Mouse (Mus musculus): Measurements from ENCODE around the gene Klhl29.
"Not testable (repeated sequence)": the region's sequence is repeated elsewhere in the genome, so short reads cannot be mapped to it uniquely, and the experiment has no call there.

Klhl29 gene

DNA sequence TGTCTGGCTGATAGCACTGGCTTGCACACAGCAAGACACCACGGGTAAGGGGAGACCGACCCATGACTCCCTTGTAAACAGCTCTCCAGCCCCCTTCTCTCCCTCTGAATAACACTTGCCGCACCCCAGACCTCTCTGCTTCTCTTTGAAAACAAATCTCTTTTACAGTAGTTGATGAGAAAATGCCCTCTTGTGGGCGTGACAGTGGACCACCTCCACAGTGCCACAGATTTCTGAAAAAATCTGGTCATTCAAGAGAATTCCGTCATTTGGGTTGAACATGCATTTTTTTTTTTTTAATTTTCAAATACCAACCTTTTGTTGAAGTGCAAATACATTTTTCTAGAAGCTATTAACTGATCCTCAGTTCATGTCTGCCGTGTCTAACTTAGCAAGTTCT, 17.0 kb downstream of the Klhl29 start:
- DNase-seq (ENCODE audit: low read depth, low spot score): no peak

DNA sequence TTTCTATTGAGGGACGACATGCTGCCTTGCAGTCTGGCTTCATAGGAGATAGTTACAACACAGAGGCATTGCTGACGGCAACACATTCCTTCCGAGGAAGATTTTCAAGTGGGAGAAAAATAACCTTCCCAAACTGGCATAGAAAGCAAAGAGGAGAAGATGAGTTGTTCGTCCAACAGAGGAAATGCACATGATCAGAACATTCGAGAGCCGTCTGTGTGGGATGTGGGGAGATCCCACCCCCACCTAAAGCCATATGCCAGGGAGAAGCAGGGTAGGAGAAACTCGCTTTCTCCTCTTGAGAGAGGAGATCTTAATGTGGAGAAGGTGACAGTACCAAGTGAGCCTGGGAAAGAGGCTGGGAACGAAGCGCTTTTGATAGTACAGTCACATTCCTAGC, 22.1 kb downstream of the Klhl29 start:
- DNase-seq (ENCODE audit: low read depth, low spot score): no peak

DNA sequence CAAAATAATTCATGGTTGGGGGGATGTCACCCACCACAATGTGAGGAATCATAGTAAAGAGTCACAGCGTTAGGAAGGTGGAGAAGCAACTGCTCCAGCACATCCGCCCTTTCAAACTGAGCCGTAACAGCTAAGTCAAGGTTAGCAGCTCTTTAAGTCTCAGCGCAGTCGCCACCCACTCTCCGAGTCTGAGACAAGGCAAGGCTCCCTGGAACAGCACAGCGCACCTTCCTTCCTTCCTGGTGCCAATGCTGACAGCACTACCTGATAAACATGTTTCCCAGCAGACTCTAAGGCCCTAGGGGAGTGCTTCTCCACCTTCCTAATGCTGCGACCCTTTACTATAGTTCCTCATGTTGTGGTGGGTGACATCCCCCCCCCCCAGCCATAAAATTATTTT, 22.7 kb downstream of the Klhl29 start:
- DNase-seq (ENCODE audit: low read depth, low spot score): no peak

DNA sequence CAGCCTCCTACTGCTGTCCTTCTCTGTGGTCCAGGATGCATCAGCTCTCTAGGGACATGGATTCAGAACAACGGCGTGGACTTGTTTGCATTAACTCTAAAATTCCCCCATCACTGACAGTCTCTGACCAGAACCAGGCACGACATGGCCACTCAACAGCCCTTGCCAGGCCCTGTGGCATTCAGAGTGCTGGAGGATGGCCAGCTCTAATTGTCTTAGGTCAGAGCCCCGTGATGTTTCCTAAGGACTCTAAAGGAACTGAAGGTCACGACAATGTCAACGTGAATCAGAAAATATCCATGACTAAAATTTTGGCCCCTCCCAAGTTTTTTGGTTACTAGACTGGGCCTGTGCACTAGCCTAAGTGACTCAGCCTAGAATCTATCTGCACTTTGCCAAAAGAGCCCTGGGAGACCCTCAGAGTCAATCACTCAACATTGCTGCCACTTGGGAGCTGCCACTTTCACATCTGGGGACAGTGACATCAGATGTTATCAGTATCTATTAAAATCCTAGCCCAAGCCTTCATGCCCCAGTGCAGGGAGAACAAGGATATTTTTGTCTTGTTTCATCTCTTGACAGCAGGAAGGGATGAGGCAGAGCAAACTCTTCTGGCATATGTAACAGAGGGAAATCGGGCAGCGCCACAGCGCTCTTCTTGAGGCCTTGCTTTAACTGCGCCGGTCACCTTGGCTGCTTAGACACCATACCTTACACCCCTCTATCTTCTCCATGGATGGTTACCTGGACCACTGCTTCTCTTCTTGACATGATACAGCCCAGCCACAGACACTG, 24.8 kb downstream of the Klhl29 start:
- DNase-seq (ENCODE audit: low read depth, low spot score): no peak

DNA sequence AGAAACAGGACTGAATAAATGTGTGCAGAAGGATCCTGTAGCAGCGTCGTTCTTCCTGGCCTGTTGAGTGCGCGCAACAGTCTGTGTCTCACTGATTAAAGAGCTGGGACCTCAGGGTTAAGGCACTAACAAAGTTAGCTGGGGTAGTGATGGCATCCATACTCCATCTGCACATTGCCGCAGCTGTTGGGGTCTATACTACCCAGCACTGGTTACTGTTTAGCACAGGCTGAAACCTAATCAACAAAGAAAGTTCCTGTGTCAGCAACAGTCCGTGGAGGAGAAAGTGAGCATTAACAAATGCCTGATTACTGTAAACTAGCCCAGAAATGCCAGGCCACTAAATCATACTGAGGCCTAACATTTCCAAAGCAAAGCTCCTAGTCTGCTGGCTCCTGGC, 30.4 kb downstream of the Klhl29 start:
- DNase-seq (ENCODE audit: low read depth, low spot score): no peak

DNA sequence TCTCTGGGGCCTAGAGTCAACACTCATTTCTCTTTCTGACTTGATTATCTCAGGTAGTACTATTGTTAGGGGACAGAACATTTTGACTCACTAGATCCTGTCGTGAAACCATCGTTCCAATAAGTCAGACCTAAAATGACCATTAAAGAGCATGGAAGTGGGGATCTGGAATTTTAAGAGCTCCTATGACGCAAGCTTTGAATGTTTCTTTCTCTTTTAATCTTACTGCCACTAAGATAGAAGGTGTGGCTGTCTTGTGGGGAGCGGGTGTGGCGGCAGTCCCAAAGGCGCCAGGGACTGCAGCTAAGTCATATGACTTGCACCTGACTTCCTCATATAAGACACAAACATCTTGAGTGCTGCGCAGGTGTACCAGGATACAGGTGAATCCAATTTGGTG, 31.0 kb downstream of the Klhl29 start:
- DNase-seq (ENCODE audit: low read depth, low spot score): not testable (repeated sequence)

DNA sequence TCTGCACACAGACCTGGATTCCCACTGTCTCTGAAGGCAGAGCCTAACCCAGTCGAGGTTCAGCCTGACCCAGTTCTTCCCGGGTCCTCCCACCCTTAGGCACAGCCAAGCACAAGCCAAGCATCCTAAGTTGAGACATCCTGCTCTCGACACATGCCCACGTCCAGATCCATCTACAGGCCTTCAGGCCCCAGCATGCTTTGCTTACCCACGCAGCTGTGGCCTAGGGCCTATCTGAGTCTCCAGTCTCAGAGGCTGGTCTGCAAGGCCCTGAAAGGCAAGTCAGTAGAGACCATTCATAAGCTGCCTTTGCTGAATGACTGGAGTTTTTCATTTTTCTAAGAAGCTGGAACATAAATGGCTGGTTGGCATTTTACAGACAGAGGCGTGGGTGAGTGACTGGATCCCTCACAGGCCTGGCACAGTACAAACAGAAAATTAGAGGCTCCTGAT, 35.3 kb downstream of the Klhl29 start:
- DNase-seq (ENCODE audit: low read depth, low spot score): no peak

DNA sequence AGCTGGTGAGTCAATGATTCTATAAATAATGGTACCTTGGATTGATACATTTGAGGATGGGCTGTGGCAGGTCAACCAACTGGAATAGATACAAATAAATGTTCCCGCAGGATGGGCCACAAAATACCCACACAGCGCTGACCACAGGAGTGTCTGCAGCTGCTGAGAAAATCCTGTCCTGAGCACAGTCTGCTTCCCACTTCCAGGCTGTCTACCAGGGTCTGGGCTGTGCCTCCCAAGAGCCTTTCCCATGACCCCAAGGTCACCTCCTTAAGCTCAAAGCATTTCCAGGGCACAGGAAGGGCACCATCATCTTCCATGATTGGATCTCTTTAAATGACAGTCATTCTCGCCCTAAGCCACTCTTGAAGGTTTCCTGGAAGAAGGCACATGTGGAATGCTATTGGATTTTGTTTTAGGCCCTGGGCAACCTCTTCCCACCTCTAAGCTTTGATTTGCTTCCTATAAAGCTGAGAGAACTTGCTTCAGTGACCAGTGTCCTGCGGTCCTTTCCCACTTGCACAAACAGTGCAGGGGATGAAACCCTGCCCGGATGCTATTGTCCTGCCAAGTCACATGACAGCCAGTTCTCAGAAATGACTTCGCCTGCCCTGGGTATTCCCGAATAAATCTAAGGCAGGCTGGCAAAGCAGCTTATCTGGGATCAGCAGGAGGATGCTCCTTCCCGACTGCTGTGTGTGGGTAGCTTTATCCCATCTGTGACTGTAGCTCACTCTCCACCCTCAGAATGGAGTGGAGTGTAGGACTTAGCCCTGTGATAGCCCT, 38.4 kb downstream of the Klhl29 start:
- no peak for DNase-seq (ENCODE audit: low read depth, low spot score)

DNA sequence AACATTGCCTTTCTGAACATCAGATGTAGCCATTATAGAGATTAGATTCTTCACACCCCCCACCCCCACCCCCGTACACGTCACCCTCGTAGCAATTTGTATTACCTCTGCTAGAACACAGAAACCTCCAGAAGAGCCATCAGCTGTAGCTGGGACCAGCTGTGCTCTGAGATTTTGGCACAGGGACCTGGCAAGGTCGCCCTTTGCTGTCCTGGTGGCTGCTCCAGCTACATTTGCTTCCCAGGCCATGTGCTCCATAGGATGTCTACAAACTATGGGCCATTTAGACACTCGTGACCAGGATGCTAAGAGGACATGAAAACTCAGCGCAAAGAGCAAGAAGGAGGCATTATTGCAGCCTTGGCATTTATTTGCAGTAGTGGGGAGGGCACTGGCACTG, 39.2 kb downstream of the Klhl29 start:
- no peak for DNase-seq (ENCODE audit: low read depth, low spot score)

DNA sequence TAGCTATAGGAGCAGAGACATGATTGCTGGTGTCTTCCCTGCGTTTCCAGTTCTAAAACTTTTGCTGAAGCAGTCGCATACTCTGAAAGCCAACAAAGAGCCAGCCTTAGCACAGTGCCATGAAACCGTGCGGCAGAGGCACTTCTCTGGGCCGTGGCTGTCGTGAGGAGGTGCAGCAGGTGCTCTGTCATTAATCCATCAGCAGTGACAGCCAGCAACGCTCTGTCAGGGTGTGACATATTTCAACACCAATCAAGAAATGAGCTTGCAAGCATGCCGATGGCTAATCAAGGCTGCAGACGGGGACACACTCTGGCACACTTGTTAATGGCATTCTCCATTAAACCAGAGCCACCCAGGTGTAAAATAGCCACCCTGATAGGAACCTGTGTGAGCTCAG, 40.5 kb downstream of the Klhl29 start:
- DNase-seq (ENCODE audit: low read depth, low spot score): no peak

DNA sequence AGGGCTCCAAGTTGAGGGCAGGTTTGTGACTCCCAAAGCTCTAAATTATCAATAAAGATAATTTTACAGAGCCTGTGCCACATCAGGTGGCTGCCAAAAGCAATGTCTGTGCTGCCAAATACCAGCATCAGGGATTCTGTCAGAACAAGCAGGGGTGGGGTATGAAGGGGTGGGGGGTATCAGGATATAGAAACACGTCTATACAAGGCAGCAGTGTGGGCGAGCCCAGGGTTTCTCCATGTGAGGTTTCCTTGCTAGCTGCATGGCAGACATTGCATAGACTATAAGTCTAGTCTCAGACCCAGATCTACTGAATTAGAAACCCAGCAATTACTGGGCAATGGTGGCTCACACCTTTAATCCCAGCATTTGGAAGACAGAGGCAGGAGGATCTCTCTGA, 41.3 kb downstream of the Klhl29 start:
- DNase-seq (ENCODE audit: low read depth, low spot score): no peak

DNA sequence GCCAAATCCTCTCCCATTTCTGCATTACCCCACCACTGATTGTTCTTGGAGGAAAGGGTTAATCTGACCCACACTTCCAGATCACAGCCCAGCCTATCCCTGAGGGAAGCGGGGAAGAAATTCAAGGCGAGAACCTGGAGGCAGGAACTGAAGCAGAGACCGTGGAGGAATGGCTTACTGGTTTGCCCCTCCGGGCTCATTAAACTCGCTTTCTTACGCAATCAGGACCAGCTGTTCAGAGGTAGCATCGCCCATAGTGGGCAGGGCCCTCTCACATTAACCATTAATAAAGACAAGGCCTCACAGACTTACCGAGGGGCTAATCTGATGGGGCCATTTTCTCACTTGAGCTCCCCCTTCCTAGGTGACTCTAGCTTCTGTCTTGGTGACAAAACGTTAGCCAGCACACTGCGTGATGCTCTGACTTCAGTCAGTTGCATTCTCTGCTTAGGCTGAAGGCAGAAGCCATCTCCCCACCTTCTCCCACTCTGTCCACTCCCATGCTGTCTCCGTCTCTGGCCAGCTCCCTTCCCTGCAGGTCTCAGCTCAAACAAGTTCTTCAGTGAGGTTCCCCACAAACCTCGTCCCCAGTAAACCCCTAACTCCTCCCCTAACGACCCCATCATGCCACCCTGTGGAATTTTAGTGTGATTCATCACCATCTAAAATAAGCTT, 43.5 kb downstream of the Klhl29 start:
- no peak for DNase-seq (ENCODE audit: low read depth, low spot score)

DNA sequence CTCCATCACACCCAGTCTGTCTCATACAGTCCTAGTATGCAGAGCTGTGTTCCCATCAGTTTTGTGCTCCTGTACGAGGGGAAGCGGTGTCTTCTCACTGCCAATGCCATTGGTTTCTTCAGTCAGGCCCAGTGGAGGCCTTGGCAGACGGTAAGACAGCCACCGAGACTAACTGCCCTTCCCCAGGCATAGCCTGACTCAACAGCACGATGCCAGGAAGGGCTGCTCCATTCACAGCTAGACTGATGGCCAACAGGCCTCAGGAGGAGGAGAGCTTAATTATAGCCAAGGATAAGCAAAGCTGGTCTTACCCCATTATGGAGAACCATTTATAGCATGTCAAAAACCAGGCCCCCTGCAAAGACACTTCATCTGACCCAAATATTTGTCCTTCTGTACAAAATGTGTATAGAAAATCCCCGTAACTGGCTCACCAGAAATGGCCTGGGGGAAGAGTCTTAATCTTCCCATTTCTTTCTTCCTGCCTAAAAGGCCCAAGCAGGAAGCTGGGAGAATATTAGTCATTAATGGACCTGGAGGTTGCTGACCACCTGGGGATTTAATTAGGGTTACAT, 44.9 kb downstream of the Klhl29 start:
- DNase-seq (ENCODE audit: low read depth, low spot score): no peak

DNA sequence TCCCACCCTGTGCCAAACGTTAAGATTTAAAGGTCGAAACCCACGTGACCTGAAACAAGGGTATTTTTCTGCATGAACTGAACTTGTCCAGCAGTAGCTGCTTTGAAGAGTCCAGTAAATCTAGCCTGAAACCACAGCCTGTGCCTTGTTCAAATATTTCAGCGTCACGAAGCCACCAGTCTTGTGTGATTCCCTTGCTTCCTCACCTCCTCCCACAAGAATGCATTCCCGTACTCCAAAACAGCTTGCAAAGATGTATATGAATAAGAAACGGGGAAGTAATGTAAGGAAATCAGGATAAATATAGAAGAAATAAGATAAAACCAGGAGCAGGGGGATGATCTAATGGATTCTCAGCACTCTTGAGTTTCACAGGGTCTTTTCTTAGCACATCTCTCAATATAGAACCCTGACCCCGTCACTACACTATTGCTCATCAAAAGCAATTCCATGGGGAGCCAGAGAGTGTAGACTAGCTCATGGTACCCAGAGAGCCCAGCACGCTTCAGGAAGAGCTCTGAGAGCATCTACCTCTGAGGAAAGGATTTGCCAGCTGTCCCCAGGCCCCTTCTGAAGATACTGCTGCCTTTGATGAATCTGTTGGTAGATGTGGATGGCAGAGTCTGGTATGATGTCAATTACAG, 52.9 kb downstream of the Klhl29 start:
- no peak for DNase-seq (ENCODE audit: low read depth, low spot score)

DNA sequence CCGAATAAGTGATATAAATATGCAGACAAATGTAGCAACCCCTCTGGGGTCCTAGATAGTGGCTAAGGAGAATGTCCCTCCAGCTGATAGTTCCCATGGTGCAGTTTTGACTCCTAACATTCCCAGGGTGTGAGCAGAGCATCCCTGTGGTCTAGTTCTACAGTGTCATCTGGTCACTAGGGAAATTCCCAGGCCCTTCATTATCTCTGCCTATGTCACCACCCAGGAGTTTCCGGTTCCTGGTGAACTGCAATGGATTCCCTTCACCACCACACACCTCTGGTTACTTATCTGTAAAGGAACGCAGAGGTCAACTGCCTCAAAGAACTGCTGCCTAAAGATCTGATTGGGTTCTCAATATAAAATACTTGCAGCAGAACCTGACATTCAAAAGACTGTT, 54.5 kb downstream of the Klhl29 start:
- DNase-seq (ENCODE audit: low read depth, low spot score): no peak

DNA sequence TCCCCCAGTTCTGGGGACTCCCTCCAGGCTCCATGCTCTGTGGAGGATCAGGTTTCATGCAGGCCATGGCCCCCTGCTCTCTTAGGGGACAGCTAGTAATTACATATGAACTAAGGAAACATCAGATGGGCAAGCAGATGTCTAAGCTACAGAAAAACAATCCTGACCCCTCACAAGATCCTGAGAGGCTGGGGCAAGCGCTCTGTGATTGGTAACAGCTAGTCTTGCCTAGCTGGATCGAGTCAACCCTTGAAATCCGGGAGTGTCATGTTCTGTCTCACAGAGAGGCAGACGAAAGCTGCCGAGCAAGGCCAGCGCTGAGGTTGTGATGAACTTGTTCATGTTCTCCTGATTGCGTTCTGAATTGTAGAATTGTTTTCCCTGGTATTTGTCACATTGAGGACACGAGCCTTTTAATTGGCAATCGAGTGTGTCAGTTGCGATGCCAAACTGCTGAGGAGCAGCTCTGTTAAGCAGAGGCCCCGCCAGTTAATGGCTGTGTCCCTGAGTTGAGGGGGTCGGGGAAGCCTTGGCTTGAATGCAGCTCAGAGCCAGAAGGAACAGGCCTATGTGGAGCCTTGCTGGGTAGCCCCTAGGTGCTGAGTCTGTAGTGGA, 56.0 kb downstream of the Klhl29 start:
- no peak for DNase-seq (ENCODE audit: low read depth, low spot score)

DNA sequence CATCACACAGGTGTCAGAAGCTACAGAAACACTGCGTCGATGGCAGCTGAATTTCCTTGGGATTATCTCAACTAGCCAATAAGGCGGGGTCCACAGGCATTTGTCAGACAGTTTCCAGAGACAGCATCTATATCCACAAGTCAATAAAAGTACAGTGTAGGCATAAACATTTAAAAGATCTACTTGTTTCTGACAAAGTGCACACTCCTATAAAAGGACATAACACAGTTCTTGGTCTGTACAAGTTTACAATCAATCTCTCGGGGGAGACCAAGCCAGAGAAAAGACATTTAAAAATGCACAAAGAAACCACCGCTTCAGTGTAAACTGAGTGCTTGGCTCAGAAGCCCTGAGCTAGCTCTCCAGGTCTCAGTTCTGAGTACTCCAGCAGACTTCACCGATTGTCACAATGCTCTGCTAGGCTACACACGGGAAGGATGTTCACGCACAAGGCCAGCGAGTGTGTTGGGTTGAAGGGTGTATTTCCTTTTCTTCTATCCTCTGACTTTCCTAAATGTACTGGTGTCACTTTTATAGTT, 59.4 kb downstream of the Klhl29 start:
- DNase-seq (ENCODE audit: low read depth, low spot score): no peak

DNA sequence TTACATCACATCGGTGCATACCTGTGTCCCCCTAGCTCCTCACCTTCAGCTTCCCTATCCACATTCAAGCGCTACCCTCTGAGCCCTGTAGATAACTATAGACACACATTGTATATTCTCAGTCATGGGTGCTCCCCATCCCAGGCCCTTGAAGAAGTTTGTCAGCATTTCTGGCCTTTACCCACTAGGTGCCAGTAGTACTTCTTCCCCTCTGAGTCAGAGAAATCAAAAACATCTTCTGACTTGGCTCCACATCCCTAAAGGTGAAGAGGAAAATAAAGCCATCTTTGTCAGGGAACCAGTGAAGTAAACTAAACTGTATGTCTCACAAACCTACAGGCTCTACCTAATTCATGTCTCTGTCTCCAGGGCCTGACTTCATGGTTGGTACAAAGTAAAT, 67.6 kb downstream of the Klhl29 start:
- DNase-seq (ENCODE audit: low read depth, low spot score): no peak

DNA sequence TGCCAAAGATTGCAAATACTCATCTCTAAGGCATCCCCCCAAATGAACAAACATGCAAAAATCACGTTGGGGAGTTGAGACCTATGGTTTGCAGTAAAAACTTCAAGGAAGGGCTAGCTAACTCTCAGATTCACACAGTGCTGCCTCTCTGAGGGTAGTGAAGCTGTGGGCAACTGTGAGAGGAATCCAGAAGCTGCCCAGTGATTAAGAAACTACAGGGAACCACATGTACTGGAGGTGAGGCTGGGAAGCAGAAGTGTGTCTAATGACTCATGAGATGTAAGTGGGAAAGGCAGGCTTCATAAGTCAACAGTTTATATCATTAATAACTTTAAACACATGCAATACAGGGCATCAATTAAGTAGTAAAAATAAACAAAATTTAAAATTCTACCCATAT, 70.0 kb downstream of the Klhl29 start:
- DNase-seq (ENCODE audit: low read depth, low spot score): no peak

DNA sequence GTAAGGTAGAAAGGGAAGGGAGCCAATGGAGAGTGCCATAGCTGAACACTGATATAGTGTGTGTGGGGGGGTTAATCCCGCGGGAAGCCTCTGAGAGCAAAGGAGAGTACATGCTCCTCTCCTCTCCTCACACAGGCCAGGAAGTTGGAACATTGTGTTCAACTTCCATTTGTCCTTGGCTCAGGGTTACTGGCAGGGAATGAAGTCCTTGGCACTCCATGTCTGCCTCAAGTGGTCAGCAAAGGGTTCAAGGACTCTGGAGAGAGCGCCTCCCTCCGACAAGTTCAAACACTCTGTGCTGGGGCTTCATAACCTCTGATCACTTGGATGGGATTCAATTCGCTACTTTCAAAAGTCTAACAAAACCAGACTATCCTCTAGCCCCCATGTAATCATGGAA, 71.6 kb downstream of the Klhl29 start:
- DNase-seq (ENCODE audit: low read depth, low spot score): no peak

DNA sequence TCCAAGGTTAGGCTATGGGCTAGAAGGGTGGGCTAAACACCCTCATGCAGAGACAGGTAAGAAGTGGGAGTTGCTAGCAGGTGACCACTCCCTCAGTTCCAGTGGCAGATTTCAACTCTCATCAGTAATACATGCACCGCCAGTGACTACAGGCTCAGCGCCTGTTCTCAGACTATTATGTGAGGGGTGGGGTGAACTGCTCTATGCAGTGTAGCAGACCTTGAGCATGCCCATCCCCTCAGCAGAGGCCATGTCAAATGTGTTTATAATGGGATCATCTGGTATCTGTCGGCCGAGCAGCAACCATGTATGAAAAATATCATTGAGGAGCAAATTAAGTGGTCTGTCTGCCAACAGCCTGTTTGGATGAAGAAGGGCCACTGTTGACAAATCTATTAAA, 72.4 kb downstream of the Klhl29 start:
- DNase-seq (ENCODE audit: low read depth, low spot score): no peak

All from brain, embryonic 18.5 days (tissue).